Mouse (Mus musculus) ES-Bruce4 (cell line): ENCODE measurements around the gene Hyal1. TPM values are rescaled to one million over a fixed set of nuclear protein-coding genes. Genes with fewer than 3 reads are reported as not detected.

Source experiments
- H3K27ac ChIP-seq: 2 replicates; pipeline ENCODE4 v1.5.1; 2012; ENCODE audit warnings: low read length, inconsistent platforms; ENCODE audit not compliant: insufficient read depth
- H3K27me3 ChIP-seq: 2 replicates; pipeline ENCODE4 v1.6.1; 2012; ENCODE audit warnings: mild to moderate bottlenecking, low read length, inconsistent platforms; ENCODE audit not compliant: control insufficient read depth, poor library complexity, insufficient read depth, severe bottlenecking
- H3K36me3 ChIP-seq: 2 replicates; pipeline ENCODE4 v1.6.1; 2012; ENCODE audit warnings: inconsistent platforms, mild to moderate bottlenecking, low read length, moderate library complexity; ENCODE audit not compliant: control insufficient read depth, poor library complexity, insufficient read depth, severe bottlenecking
- H3K4me1 ChIP-seq: one replicate; pipeline ENCODE4 v1.8.1; 2011; ENCODE audit warnings: low read length; ENCODE audit not compliant: control insufficient read depth, insufficient read depth
- H3K4me3 ChIP-seq: 2 replicates; pipeline ENCODE4 v1.5.1; 2011; ENCODE audit warnings: low read depth, mild to moderate bottlenecking, low read length
- H3K9ac ChIP-seq: 2 replicates; pipeline ENCODE4 v1.6.1; 2012; ENCODE audit warnings: low read depth, mild to moderate bottlenecking, inconsistent platforms; ENCODE audit not compliant: poor library complexity, severe bottlenecking
- H3K9me3 ChIP-seq: replicated peaks from 2 replicates; pipeline ENCODE4 v1.6.1; 2012; ENCODE audit warnings: mild to moderate bottlenecking, low read length, inconsistent platforms; ENCODE audit not compliant: control insufficient read depth, poor library complexity, insufficient read depth, severe bottlenecking
- CTCF ChIP-seq: IDR thresholded peaks from one replicate; pipeline ENCODE4 v1.8.1; 2011; ENCODE audit warnings: low read depth, low read length
- EP300 ChIP-seq: IDR thresholded peaks from 2 replicates; pipeline ENCODE4 v1.6.1; 2011; ENCODE audit warnings: low read depth, low read length; ENCODE audit not compliant: insufficient read depth
- POLR2A ChIP-seq: IDR thresholded peaks from one replicate; pipeline ENCODE4 v1.8.1; 2011; ENCODE audit warnings: low read length; ENCODE audit not compliant: insufficient read depth
- polyA plus RNA-seq: library from polyadenylated mRNA; stranded (reverse); fragments of >200 nt; gene quantifications from 2 replicates; pipeline ENCODE4 v1.2.4, GENCODE M21; 2011; ENCODE audit warnings: low read depth; ENCODE audit not compliant: missing spikeins, insufficient read depth, insufficient read length

The Hyal1 gene
- polyA plus RNA-seq, 1 experiment = 25.8 TPM

DNA sequence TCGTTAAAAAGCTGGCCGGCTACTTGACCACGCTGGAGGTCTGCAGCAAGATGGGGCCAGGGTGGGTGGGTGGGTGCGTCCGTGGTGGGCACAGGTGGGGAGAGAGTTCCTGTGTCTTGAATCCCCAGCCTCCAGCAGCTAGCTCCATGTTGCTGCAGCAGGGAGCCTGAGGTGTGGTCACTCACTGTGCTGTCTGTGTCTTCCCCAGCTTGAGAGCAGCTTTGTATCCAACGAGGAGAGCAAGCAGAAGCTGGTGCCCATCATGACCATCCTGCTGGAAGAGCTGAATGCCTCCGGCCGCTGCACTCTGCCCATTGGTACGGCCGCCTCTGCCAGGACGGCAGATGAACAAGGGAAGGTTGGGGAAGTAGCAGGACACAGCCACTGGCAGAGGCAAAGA, 33.4 kb upstream of the Hyal1 start:
- peaks cover 6% of the 10 kb centered on the region; the same call in 1 of the 2 replicates for H3K36me3 ChIP-seq
- H3K27ac ChIP-seq = no peak overlapping the region
- no peak overlapping the region for H3K4me3 ChIP-seq
- H3K27me3 ChIP-seq = no peaks in the 10 kb centered on the region
- no peak overlapping the region for H3K9ac ChIP-seq
- no peaks in the 10 kb centered on the region for H3K4me1 ChIP-seq
- no peaks in the 10 kb centered on the region for H3K9me3 ChIP-seq
- TF ChIP-seq POLR2A (no peak), CTCF (no peak), EP300 (no peak)

DNA sequence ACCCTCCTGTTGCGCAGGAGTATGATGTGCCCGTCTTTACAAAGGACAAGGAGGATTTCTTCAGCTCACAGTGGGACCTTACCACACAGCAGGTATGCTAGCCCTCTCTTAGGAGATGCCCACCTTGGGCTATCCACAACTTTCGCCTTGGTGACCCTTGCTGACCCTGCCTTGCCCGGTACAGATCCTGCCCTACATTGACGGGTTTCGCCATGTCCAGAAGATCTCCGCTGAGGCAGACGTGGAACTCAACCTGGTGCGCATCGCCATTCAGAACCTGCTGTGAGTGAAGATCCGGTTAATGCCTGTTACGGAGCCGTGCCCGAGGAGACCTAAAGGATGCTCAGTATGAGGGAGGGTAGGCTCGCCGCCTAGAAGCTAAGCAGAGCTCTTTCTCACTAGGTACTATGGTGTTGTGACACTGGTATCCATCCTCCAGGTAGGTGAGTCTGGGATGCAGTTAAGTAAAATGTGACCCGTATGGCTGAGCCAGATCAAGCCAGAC, 32.5 kb upstream of the Hyal1 start:
- no peaks in the 10 kb centered on the region for H3K9me3 ChIP-seq
- H3K4me1 ChIP-seq = no peaks in the 10 kb centered on the region
- no peak overlapping the region for H3K9ac ChIP-seq
- H3K27me3 ChIP-seq = no peaks in the 10 kb centered on the region
- no peak overlapping the region for H3K4me3 ChIP-seq
- H3K27ac ChIP-seq = no peak overlapping the region
- no peaks in the 10 kb centered on the region for H3K36me3 ChIP-seq
- TF ChIP-seq CTCF (no peak), EP300 (no peak), POLR2A (no peak)

DNA sequence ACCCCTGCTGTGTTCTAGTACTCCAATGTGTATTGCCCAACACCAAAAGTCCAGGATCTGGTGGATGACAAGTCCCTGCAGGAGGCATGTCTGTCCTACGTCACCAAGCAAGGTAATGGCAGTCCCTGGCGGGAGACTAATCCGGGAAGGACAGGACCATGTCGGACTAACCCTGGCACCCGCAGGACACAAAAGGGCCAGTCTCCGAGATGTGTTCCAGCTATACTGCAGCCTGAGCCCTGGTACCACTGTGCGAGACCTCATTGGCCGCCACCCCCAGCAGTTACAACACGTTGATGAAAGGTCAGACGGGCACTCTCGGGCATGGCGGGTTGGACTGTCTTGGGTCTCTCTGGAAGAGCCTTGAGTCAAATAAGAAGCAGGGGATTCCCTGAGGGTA, 32.0 kb upstream of the Hyal1 start:
- Histone ChIP-seq H3K36me3 (no peaks in the 10 kb centered on the region), H3K4me3 (no peak overlapping the region), H3K4me1 (no peaks in the 10 kb centered on the region), H3K9ac (no peak overlapping the region), H3K27me3 (no peaks in the 10 kb centered on the region), H3K27ac (no peak overlapping the region), H3K9me3 (no peaks in the 10 kb centered on the region)
- TF ChIP-seq CTCF (no peak), POLR2A (no peak), EP300 (no peak)

DNA sequence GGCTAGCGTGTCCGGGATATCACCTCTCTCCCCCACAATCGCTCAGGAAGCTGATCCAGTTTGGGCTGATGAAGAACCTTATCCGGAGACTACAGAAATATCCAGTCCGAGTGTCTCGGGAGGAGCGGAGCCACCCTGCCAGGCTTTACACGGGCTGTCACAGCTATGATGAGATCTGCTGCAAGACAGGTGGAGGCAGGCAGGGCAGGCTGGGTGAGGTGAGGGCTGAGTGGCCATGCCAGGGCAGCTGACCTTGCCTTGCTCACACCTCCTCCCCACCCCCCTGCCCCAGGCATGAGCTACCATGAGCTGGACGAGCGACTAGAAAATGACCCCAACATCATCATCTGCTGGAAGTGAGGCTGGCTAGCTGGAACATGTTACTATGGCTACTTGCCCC, 31.5 kb upstream of the Hyal1 start:
- H3K9ac ChIP-seq = no peak overlapping the region
- H3K36me3 ChIP-seq = no peaks in the 10 kb centered on the region
- no peaks in the 10 kb centered on the region for H3K27me3 ChIP-seq
- TF ChIP-seq EP300 = no peak
- TF ChIP-seq POLR2A = no peak
- no peak for TF ChIP-seq CTCF
- H3K27ac ChIP-seq = no peak overlapping the region
- peaks cover 3% of the 10 kb centered on the region for H3K4me1 ChIP-seq
- no peaks in the 10 kb centered on the region for H3K9me3 ChIP-seq
- H3K4me3 ChIP-seq = no peak overlapping the region

DNA sequence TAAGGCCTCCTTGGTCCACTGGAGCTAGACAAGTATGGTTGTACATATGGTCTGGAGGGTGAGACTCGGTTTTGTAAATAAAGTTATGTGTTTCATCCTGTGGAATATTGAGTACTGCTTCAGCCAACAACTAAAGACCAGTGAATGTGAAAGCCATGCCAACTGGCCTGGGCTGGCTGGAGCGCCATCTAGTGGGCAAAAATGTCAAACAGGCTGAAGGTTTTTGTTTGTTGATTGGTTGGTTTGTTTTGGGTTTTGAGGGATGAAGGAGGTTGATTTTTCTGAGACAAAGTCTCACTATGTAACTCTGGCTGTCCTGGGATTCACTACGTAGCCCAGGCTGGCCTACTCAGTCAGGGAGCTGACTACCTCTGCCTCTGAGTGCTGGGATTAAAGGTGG, 31.1 kb upstream of the Hyal1 start:
- Histone ChIP-seq H3K9ac (no peak overlapping the region), H3K4me1 (peaks cover 3% of the 10 kb centered on the region), H3K36me3 (no peaks in the 10 kb centered on the region), H3K27ac (no peak overlapping the region), H3K27me3 (no peaks in the 10 kb centered on the region), H3K9me3 (no peaks in the 10 kb centered on the region), H3K4me3 (no peak overlapping the region)
- TF ChIP-seq EP300 = no peak
- TF ChIP-seq POLR2A = no peak
- TF ChIP-seq CTCF = peak; percentile 94

DNA sequence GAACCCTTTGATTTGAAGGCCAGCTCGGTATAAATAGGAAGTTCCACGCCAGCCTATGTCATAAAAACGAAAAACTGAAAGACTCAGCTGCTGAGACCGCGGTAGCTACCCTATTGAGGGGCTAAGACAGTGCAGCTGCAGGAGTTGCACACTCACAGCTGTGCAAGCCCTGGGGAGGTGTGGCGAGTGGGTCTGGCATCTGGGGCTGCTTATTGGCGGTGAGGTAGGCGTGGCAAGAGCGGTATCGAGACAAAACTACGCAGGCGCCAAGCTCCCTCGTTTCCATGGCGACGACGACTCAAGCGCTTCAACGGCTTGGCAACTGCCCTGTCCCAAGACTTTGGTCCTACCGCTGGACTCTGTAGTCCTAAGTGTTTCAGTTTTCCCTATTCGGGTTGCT, 29.7 kb upstream of the Hyal1 start, which contains the start of gene Zmynd10:
TSS of gene Zmynd10 (plus strand) at position 273 of the 400 bp plus-strand sequence.
- no peak within 1 kb of the TSS for H3K9ac ChIP-seq
- H3K27me3 ChIP-seq = no peaks in the 10 kb centered on the region
- TF ChIP-seq CTCF (no peak), EP300 (no peak), POLR2A (no peak)
- H3K4me1 ChIP-seq = peaks cover 3% of the 10 kb centered on the region
- no peaks in the 10 kb centered on the region for H3K36me3 ChIP-seq
- no peak within 1 kb of the TSS for H3K27ac ChIP-seq
- H3K4me3 ChIP-seq = no peak within 1 kb of the TSS
- no peaks in the 10 kb centered on the region for H3K9me3 ChIP-seq
